Mouse (Mus musculus): ENCODE results near the gene Ctsd.
A peak's percentile ranks its signal among the peaks of the same experiment; 100 is the strongest.
"Not testable (repeated sequence)": the region's sequence is repeated elsewhere in the genome, so short reads cannot be mapped to it uniquely, and the experiment has no call there.

Ctsd gene

GRCm38 (mm10) chr7:142335151-142335550 is 52.7 kb downstream of the Ctsd start:
- DNase-seq (ENCODE audit: low read depth, low spot score), result no peak

GRCm38 (mm10) chr7:142334246-142334645 is 53.6 kb downstream of the Ctsd start:
- DNase-seq (ENCODE audit: low read depth, low spot score), result peak; percentile 92

GRCm38 (mm10) chr7:142332741-142333140 is 55.1 kb downstream of the Ctsd start:
- DNase-seq (ENCODE audit: low read depth, low spot score), result not testable (repeated sequence)

GRCm38 (mm10) chr7:142331281-142331680 is 56.6 kb downstream of the Ctsd start:
- no peak for DNase-seq (ENCODE audit: low read depth, low spot score)

GRCm38 (mm10) chr7:142330271-142330724 is 57.5 kb downstream of the Ctsd start:
- no peak for DNase-seq (ENCODE audit: low read depth, low spot score)

GRCm38 (mm10) chr7:142328507-142328906 is 59.3 kb downstream of the Ctsd start:
- no peak for DNase-seq (ENCODE audit: low read depth, low spot score)

GRCm38 (mm10) chr7:142326714-142327445 is 61.0 kb downstream of the Ctsd start:
- DNase-seq (ENCODE audit: low read depth, low spot score), result no peak

All from CD4-positive, CD25-positive, alpha-beta regulatory T cell, adult 2 months (primary cell).